Mouse (Mus musculus): ENCODE measurements at regions not wholly inside any gene's neighbourhood (a gene's known extent, or its start where the extent isn't known, plus 50 kb on each side); places are given as distances from the start of the nearest gene placed in this dataset.

DNA sequence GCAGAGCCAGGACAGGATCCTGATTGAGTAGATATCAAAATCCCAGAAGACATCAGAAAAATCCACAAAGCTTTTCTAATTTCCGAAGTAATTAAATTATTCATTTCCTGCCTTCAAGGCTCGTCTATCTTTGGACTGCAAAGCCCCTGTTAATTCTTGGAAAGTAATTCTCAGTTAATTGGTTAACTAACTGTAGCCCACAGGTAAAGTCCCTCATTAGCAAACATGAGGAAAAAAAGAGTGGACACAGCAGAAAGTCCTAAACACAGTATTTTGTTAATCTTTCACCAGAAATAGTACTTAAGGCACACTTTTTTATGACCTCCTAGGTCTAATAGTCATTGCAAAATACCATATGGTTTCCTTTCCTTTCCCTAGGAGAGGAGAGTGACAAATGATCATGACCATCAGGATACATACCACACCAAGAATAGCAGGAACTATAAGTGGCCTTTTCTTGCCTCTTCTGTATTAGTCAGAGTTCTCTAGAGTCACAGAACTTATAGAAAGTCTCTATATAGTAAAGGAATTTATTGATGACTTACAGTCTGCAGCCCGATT is 248.8 kb upstream of the Prkd1 start:
- no peak for TF ChIP-seq CTCF (conservative IDR thresholded peaks at IDR 0.05; ENCODE audit: insufficient read depth, insufficient read length, low read depth, low read length)
- TF ChIP-seq POLR2A (IDR thresholded peaks at IDR 0.05; ENCODE audit: low read depth, low read length) = no peak

Measured in kidney, adult 2 months (tissue).